In the genomic region with DNA sequence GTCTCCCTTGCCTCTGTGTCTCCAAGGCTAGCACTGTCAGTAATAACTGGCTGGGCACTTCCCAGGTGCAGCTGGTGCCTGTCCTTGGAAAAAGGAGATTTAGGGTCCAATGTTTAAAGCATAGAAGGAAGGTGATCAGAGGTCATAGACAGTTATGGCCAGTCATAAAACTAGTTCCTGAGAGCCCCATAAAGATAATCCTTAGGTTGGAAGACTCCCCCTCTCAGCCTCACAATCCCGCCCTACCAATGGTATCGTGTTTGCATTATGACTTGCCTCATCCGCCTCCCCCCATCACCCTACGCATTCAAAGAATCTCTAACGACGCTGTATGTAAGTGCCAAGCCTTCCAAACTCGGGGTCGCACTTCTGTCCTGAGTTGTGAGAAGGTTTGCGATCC, we compare ENCODE assay signal across 24 mouse cellular contexts. TPM values are rescaled to one million over a fixed set of nuclear protein-coding genes. Genes with fewer than 3 reads are reported as not detected.
DNase-seq lines count a peak whose midpoint lies in the region; ATAC-seq and TF ChIP-seq lines count a peak whose summit lies in the region.
"Had no signal": no experiment of that assay in that cellular context is flagged by ENCODE, and none has a peak within 500 bp of the region (broad histone marks: within the 10 kb centered on the region; RNA-seq: fewer than 3 reads in every experiment).

No protein-coding gene starts in this region.

- peak overlapping the region; percentile 19 for H3K4me2 ChIP-seq in heart, embryonic 12.5 days
- H3K4me2 ChIP-seq in heart, embryonic 16.5 days (ENCODE audit: low read depth, low read length) = peak overlapping the region; percentile 58
- peak overlapping the region; percentile 1; the same call in 1 of the 2 replicates for H3K4me2 ChIP-seq in intestine, embryonic 15.5 days (replicated peaks)
- H3K4me2 ChIP-seq: embryonic facial prominence, embryonic 13.5 days; forebrain, embryonic 12.5 days; hindbrain, embryonic 12.5 days had no signal

- no peak for ATAC-seq in heart, embryonic 12.5 days (ENCODE audit: insufficient number of reproducible peaks, low FRiP score)
- no peak for ATAC-seq in heart, embryonic 16.5 days (replicated peaks; ENCODE audit: extremely low read depth, insufficient read depth, low FRiP score)
- peak; percentile 80 for ATAC-seq in intestine, embryonic 15.5 days
- ATAC-seq: activated CD4-positive, CD25-positive, alpha-beta regulatory T cell, adult 4 months; forebrain, embryonic 16.5 days; hindbrain, embryonic 16.5 days; inflammation-experienced regulatory T-cells, adult 6 months; Patski had no signal

- 45% methylated on average over 9 of the region's 9 CpGs for WGBS in heart, embryonic 12.5 days
- 41% methylated on average over 9 of the region's 9 CpGs for WGBS in heart, embryonic 16.5 days
- WGBS in intestine, embryonic 15.5 days = 35% methylated on average over 9 of the region's 9 CpGs
- WGBS in small intestine, adult 2 months = 28% methylated on average over 9 of the region's 9 CpGs

- no peak overlapping the region for H3K9ac ChIP-seq in heart, embryonic 12.5 days
- peak overlapping the region; percentile 39; the same call in 1 of the 2 replicates for H3K9ac ChIP-seq in heart, embryonic 16.5 days (ENCODE audit: low read length)
- no peak overlapping the region for H3K9ac ChIP-seq in intestine, embryonic 15.5 days
- H3K9ac ChIP-seq: embryonic facial prominence, embryonic 13.5 days; forebrain, embryonic 12.5 days; hindbrain, embryonic 12.5 days had no signal

- TF ChIP-seq POLR2A in small intestine, adult 2 months (IDR thresholded peaks at IDR 0.05; ENCODE audit: low read depth, low read length) = peak; percentile 18; the same call in 1 of the 2 replicates

- no peaks in the 10 kb centered on the region for H3K36me3 ChIP-seq in heart, embryonic 12.5 days
- no peaks in the 10 kb centered on the region for H3K36me3 ChIP-seq in heart, embryonic 16.5 days (ENCODE audit: control insufficient read depth, insufficient read depth)
- H3K36me3 ChIP-seq in intestine, embryonic 15.5 days = no peaks in the 10 kb centered on the region
- H3K36me3 ChIP-seq in small intestine, adult 2 months (ENCODE audit: control insufficient read depth, insufficient read depth, low read length) = 0 out of 2 replicates have a peak, but pooled peaks cover 1% of the 10 kb centered on the region
- H3K36me3 ChIP-seq: embryonic facial prominence, embryonic 13.5 days; forebrain, embryonic 12.5 days; hindbrain, embryonic 12.5 days had no signal

- peaks cover 13% of the 10 kb centered on the region for H3K4me1 ChIP-seq in heart, embryonic 12.5 days (replicated peaks)
- peaks cover 12% of the 10 kb centered on the region for H3K4me1 ChIP-seq in heart, embryonic 16.5 days (ENCODE audit: control insufficient read depth, insufficient read depth, low read length)
- H3K4me1 ChIP-seq in intestine, embryonic 15.5 days (replicated peaks) = peaks cover 5% of the 10 kb centered on the region
- peaks cover 12% of the 10 kb centered on the region; the same call in 1 of the 2 replicates for H3K4me1 ChIP-seq in small intestine, adult 2 months (ENCODE audit: control insufficient read depth, insufficient read depth, insufficient read length, low read length)

- no peaks in the 10 kb centered on the region for H3K9me3 ChIP-seq in heart, embryonic 12.5 days (replicated peaks)
- no peaks in the 10 kb centered on the region for H3K9me3 ChIP-seq in heart, embryonic 16.5 days (replicated peaks; ENCODE audit: control insufficient read depth, low read length)
- no peaks in the 10 kb centered on the region for H3K9me3 ChIP-seq in intestine, embryonic 15.5 days
- H3K9me3 ChIP-seq: embryonic facial prominence, embryonic 13.5 days; forebrain, embryonic 12.5 days; hindbrain, embryonic 12.5 days had no signal

- DNase-seq in heart, adult 9 months (ENCODE audit: low spot score in 2 of 2) = no peak
- DNase-seq in heart, adult 18-20 months = no peak
- no peak for DNase-seq in spleen, postnatal 36 days (ENCODE audit: low spot score in 2 of 2)
- DNase-seq: adrenal gland, postnatal 14 days; cerebellum, adult 18-20 months; cerebellum, adult 9-11 months; cerebellum, postnatal 36 days; gastrocnemius, postnatal 10 days; kidney, adult 8-10 months had no signal

- H3K4me3 ChIP-seq in heart, embryonic 12.5 days = no peak overlapping the region
- 0 out of 2 replicates have a peak overlapping the region, but pooled peaks have one; percentile 7 for H3K4me3 ChIP-seq in heart, embryonic 16.5 days (ENCODE audit: low read length)
- no peak overlapping the region for H3K4me3 ChIP-seq in intestine, embryonic 15.5 days (replicated peaks)
- H3K4me3 ChIP-seq in small intestine, adult 2 months (ENCODE audit: low read depth, low read length) = peak overlapping the region; percentile 29
- H3K4me3 ChIP-seq: embryonic facial prominence, embryonic 13.5 days; forebrain, embryonic 12.5 days; hindbrain, embryonic 12.5 days had no signal

- TF ChIP-seq CTCF in small intestine, adult 2 months (IDR thresholded peaks at IDR 0.05; ENCODE audit: extremely low read depth, insufficient read length, insufficient replicate concordance, low read depth, low read length) = no peak

- H3K27me3 ChIP-seq in heart, embryonic 12.5 days (replicated peaks) = peaks cover 18% of the 10 kb centered on the region
- H3K27me3 ChIP-seq in heart, embryonic 16.5 days (ENCODE audit: control insufficient read depth, insufficient read depth, low read length) = peaks cover 5% of the 10 kb centered on the region; the same call in 1 of the 2 replicates
- H3K27me3 ChIP-seq in intestine, embryonic 15.5 days (replicated peaks) = 0 out of 2 replicates have a peak, but pooled peaks cover 3% of the 10 kb centered on the region
- no peaks in the 10 kb centered on the region for H3K27me3 ChIP-seq in small intestine, adult 2 months (ENCODE audit: control insufficient read depth, insufficient read depth, low read length)
- H3K27me3 ChIP-seq: Patski had no signal

- no peak overlapping the region for H3K27ac ChIP-seq in heart, embryonic 12.5 days (ENCODE audit: poor library complexity, severe bottlenecking)
- H3K27ac ChIP-seq in heart, embryonic 16.5 days (ENCODE audit: low read length) = 0 out of 2 replicates have a peak overlapping the region, but pooled peaks have one; percentile 9
- peak overlapping the region; percentile 78 for H3K27ac ChIP-seq in intestine, embryonic 15.5 days
- peak overlapping the region; percentile 82 for H3K27ac ChIP-seq in small intestine, adult 2 months (ENCODE audit: insufficient read depth, low read depth, low read length)
- H3K27ac ChIP-seq: embryonic facial prominence, embryonic 13.5 days; forebrain, embryonic 12.5 days; hindbrain, embryonic 12.5 days had no signal

RNA-seq across cellular contexts. Expression of gene Hagh, which starts 4.6 kb away (rescaled TPM):
- polyA plus RNA-seq in heart, embryonic 12.5 days (2016; fragmentation: Nextera tagmentation; extraction: Ambion mirVana) = 39.9 and 41.2 TPM in 2 replicates
- 69.1 and 71.8 TPM in 2 replicates for polyA plus RNA-seq in heart, embryonic 16.5 days (2015; fragmentation: Nextera tagmentation; extraction: Ambion mirVana)
- 10 to 100 TPM; 86.0 to 91.0 TPM for total RNA-seq in heart, adult 18-20 months (2021)
- polyA plus RNA-seq in intestine, embryonic 15.5 days (2015; fragmentation: Nextera tagmentation; extraction: Ambion mirVana) = 55.1 and 69.8 TPM in 2 replicates
- polyA plus RNA-seq in small intestine, adult 2 months (2012; rRNA removed) = 352 and 372 TPM in 2 replicates

RNA-seq across cellular contexts. Expression of gene Fahd1, which starts 5.6 kb away (rescaled TPM):
- polyA plus RNA-seq in heart, embryonic 12.5 days (2016; fragmentation: Nextera tagmentation; extraction: Ambion mirVana) = 36.5 TPM in 2 replicates
- polyA plus RNA-seq in heart, embryonic 16.5 days (2015; fragmentation: Nextera tagmentation; extraction: Ambion mirVana) = 50.2 and 59.9 TPM in 2 replicates
- 10 to 100 TPM; 92.1 to 96.6 TPM for total RNA-seq in heart, adult 18-20 months (2021)
- polyA plus RNA-seq in intestine, embryonic 15.5 days (2015; fragmentation: Nextera tagmentation; extraction: Ambion mirVana) = 77.1 and 77.6 TPM in 2 replicates
- polyA plus RNA-seq in small intestine, adult 2 months (2012; rRNA removed) = 65.2 and 108 TPM in 2 replicates

RNA-seq across cellular contexts. Expression of gene Igfals, which starts 21.3 kb away (rescaled TPM):
- 0.12 and 0.24 TPM in 2 replicates for polyA plus RNA-seq in heart, embryonic 12.5 days (2016; fragmentation: Nextera tagmentation; extraction: Ambion mirVana)
- 0.40 and 0.70 TPM in 2 replicates for polyA plus RNA-seq in heart, embryonic 16.5 days (2015; fragmentation: Nextera tagmentation; extraction: Ambion mirVana)
- total RNA-seq in heart, adult 18-20 months (2021) = 10 to 100 TPM; 12.0 to 12.4 TPM
- 3.4 and 4.4 TPM in 2 replicates for polyA plus RNA-seq in intestine, embryonic 15.5 days (2015; fragmentation: Nextera tagmentation; extraction: Ambion mirVana)
- 0.42 and 1.4 TPM in 2 replicates for polyA plus RNA-seq in small intestine, adult 2 months (2012; rRNA removed)
- polyA plus RNA-seq: activated CD4-positive, CD25-positive, alpha-beta regulatory T cell, adult 4 months; hindbrain, embryonic 16.5 days; inflammation-experienced regulatory T-cells, adult 6 months had no signal

RNA-seq across cellular contexts. Expression of gene Meiob, which starts 40.4 kb away (rescaled TPM):
- polyA plus RNA-seq in heart, embryonic 12.5 days (2016; fragmentation: Nextera tagmentation; extraction: Ambion mirVana) = not detected in 2 replicates
- not detected in 2 replicates for polyA plus RNA-seq in heart, embryonic 16.5 days (2015; fragmentation: Nextera tagmentation; extraction: Ambion mirVana)
- total RNA-seq in heart, adult 18-20 months (2021) = under 1 TPM in 1 of 2 experiments, not detected in 1; 0.15 TPM
- not detected in 2 replicates for polyA plus RNA-seq in intestine, embryonic 15.5 days (2015; fragmentation: Nextera tagmentation; extraction: Ambion mirVana)
- polyA plus RNA-seq in small intestine, adult 2 months (2012; rRNA removed) = not detected in 2 replicates
- total RNA-seq: gastrocnemius, postnatal 10 days; gastrocnemius, postnatal 4 days; heart, postnatal 25 days had no signal
- polyA plus RNA-seq: activated CD4-positive, CD25-positive, alpha-beta regulatory T cell, adult 4 months; embryonic facial prominence, embryonic 13.5 days; forebrain, embryonic 12.5 days; forebrain, embryonic 16.5 days; frontal cortex, adult 2 months; hindbrain, embryonic 12.5 days; hindbrain, embryonic 16.5 days; inflammation-experienced regulatory T-cells, adult 6 months had no signal

RNA-seq across cellular contexts. Expression of gene Nubp2, which starts 41.6 kb away (rescaled TPM):
- 31.9 and 33.1 TPM in 2 replicates for polyA plus RNA-seq in heart, embryonic 12.5 days (2016; fragmentation: Nextera tagmentation; extraction: Ambion mirVana)
- polyA plus RNA-seq in heart, embryonic 16.5 days (2015; fragmentation: Nextera tagmentation; extraction: Ambion mirVana) = 37.9 and 38.3 TPM in 2 replicates
- total RNA-seq in heart, adult 18-20 months (2021) = 10 to 100 TPM; 20.0 to 21.3 TPM
- polyA plus RNA-seq in intestine, embryonic 15.5 days (2015; fragmentation: Nextera tagmentation; extraction: Ambion mirVana) = 51.5 and 57.9 TPM in 2 replicates
- polyA plus RNA-seq in small intestine, adult 2 months (2012; rRNA removed) = 33.0 and 39.9 TPM in 2 replicates

Comparison
In these comparisons a context has a peak if more than half of its experiments do, and no peak if none do; other contexts are left out.
1. H3K4me3 ChIP-seq: peak in heart, embryonic 16.5 days (single experiment) and small intestine, adult 2 months (single experiment); none in heart, embryonic 12.5 days (single experiment) and intestine, embryonic 15.5 days (single experiment).
2. H3K4me2 ChIP-seq: peak in every context shown above with its lines; median percentile 58 in heart, embryonic 16.5 days; 19 in heart, embryonic 12.5 days; 1 in intestine, embryonic 15.5 days.